Mouse (Mus musculus) heart, adult 18-20 months (tissue): ENCODE data around the gene Atp6v1b1. TPM values are rescaled to one million over a fixed set of nuclear protein-coding genes. Genes with fewer than 3 reads are reported as not detected.

Experiments used
- DNase-seq, 2 experiments: peaks; one replicate each; pipeline ENCODE4 v3.0.0; 2021 to 2022; ENCODE audit warnings: mixed read lengths in 1 of 2
- total RNA-seq, 2 experiments: library from RNA; stranded (reverse); gene quantifications; 2 replicates each; pipeline ENCODE4 v1.2.3; 2021

Atp6v1b1 gene
- total RNA-seq, 2 experiments from 2014 or later: 0.77 TPM; not detected in 1

GRCm38 (mm10) chr6:83715461-83716196, 27.2 kb upstream of the Atp6v1b1 start:
- no peak for DNase-seq

GRCm38 (mm10) chr6:83717026-83717425, 25.8 kb upstream of the Atp6v1b1 start:
- DNase-seq: no peak

GRCm38 (mm10) chr6:83722526-83722925, 20.3 kb upstream of the Atp6v1b1 start:
- DNase-seq: no peak

- DNase-seq: no peak
Observed at GRCm38 (mm10) chr6:83727178-83727577, 15.6 kb upstream of the Atp6v1b1 start.

- DNase-seq: no peak
Observed at GRCm38 (mm10) chr6:83728488-83728887, 14.3 kb upstream of the Atp6v1b1 start.

- DNase-seq: no peak
Observed at GRCm38 (mm10) chr6:83729350-83729970, 13.3 kb upstream of the Atp6v1b1 start.

GRCm38 (mm10) chr6:83731128-83731527, 11.7 kb upstream of the Atp6v1b1 start:
- DNase-seq: peak; percentile 60 to 88

GRCm38 (mm10) chr6:83737311-83737710, 5.5 kb upstream of the Atp6v1b1 start:
- DNase-seq: no peak

GRCm38 (mm10) chr6:83738596-83738995, 4.2 kb upstream of the Atp6v1b1 start:
- DNase-seq: no peak

- DNase-seq: no peak
Observed at GRCm38 (mm10) chr6:83743212-83743611, 422 bp downstream of the Atp6v1b1 start.

- DNase-seq: no peak
Observed at GRCm38 (mm10) chr6:83744126-83744525, 1.3 kb downstream of the Atp6v1b1 start.

- DNase-seq: no peak
Observed at GRCm38 (mm10) chr6:83744557-83744956, 1.8 kb downstream of the Atp6v1b1 start.

GRCm38 (mm10) chr6:83745466-83745865, 2.7 kb downstream of the Atp6v1b1 start:
- no peak for DNase-seq

GRCm38 (mm10) chr6:83749286-83749685, 6.5 kb downstream of the Atp6v1b1 start:
- DNase-seq: no peak

GRCm38 (mm10) chr6:83750171-83750684, 7.4 kb downstream of the Atp6v1b1 start:
- DNase-seq: peak; percentile 21 to 87

- no peak for DNase-seq
Observed at GRCm38 (mm10) chr6:83756051-83756450, 13.3 kb downstream of the Atp6v1b1 start.

- DNase-seq: no peak
Observed at GRCm38 (mm10) chr6:83762344-83762743, 19.6 kb downstream of the Atp6v1b1 start, which contains the start of gene Ankrd53. TSS of gene Ankrd53 (plus strand) at chr6:83762644.

GRCm38 (mm10) chr6:83762880-83763431, 20.2 kb downstream of the Atp6v1b1 start:
- DNase-seq: peak; percentile 33 to 40

GRCm38 (mm10) chr6:83766982-83767381, 24.2 kb downstream of the Atp6v1b1 start:
- peak; percentile 25 to 57 for DNase-seq

- peak; percentile 39 to 46 for DNase-seq
Observed at GRCm38 (mm10) chr6:83768485-83768884, 25.7 kb downstream of the Atp6v1b1 start.

GRCm38 (mm10) chr6:83774126-83774525, 31.3 kb downstream of the Atp6v1b1 start:
- DNase-seq: no peak

- peak; percentile 20 to 30 for DNase-seq
Observed at GRCm38 (mm10) chr6:83774781-83775563, 32.2 kb downstream of the Atp6v1b1 start.
